Mouse (Mus musculus) lung, postnatal 25 days (tissue): ENCODE data around the gene Gm21976.

Source experiments
- DNase-seq: peaks from one replicate; pipeline ENCODE4 v3.0.0; 2022; ENCODE audit warnings: low spot score

The Gm21976 gene

GRCm38 (mm10) chr13:98279686-98280085 lies at the start of gene Gm21976:
Gene Gm21976 (plus strand): TSS chr13:98279887.
- DNase-seq: no peak

- DNase-seq: no peak
Observed at GRCm38 (mm10) chr13:98230511-98230910, 49.2 kb upstream of the Gm21976 start.

- no peak for DNase-seq
Observed at GRCm38 (mm10) chr13:98235451-98235850, 44.2 kb upstream of the Gm21976 start.

GRCm38 (mm10) chr13:98239978-98240641 lies 39.6 kb upstream of the Gm21976 start:
- DNase-seq: peak; percentile 65

- no peak for DNase-seq
Observed at GRCm38 (mm10) chr13:98241531-98242282, 38.0 kb upstream of the Gm21976 start.

- no peak for DNase-seq
Observed at GRCm38 (mm10) chr13:98244571-98245350, 34.9 kb upstream of the Gm21976 start.

- no peak for DNase-seq
Observed at GRCm38 (mm10) chr13:98245386-98245785, 34.3 kb upstream of the Gm21976 start.

GRCm38 (mm10) chr13:98249594-98249993 lies 30.1 kb upstream of the Gm21976 start:
- no peak for DNase-seq

GRCm38 (mm10) chr13:98254921-98255320 lies 24.8 kb upstream of the Gm21976 start:
- no peak for DNase-seq

- peak; percentile 97 for DNase-seq
Observed at GRCm38 (mm10) chr13:98262636-98263457, 16.8 kb upstream of the Gm21976 start, which contains the start of the genes Utp15 and Ankra2. Gene Utp15 (minus strand): TSS chr13:98263041. Gene Ankra2 (plus strand): TSS chr13:98263074.

GRCm38 (mm10) chr13:98263458-98263987 lies 16.2 kb upstream of the Gm21976 start:
- no peak for DNase-seq

GRCm38 (mm10) chr13:98264111-98264510 lies 15.6 kb upstream of the Gm21976 start:
- DNase-seq: no peak

- DNase-seq: no peak
Observed at GRCm38 (mm10) chr13:98274023-98274422, 5.7 kb upstream of the Gm21976 start.

- DNase-seq: no peak
Observed at GRCm38 (mm10) chr13:98275646-98276045, 4.0 kb upstream of the Gm21976 start.

GRCm38 (mm10) chr13:98276253-98276652 lies 3.4 kb upstream of the Gm21976 start:
- no peak for DNase-seq

- no peak for DNase-seq
Observed at GRCm38 (mm10) chr13:98277501-98277900, 2.2 kb upstream of the Gm21976 start.

GRCm38 (mm10) chr13:98280990-98281650 lies 1.4 kb downstream of the Gm21976 start:
- DNase-seq: no peak

- DNase-seq: no peak
Observed at GRCm38 (mm10) chr13:98290719-98291118, 11.0 kb downstream of the Gm21976 start.

GRCm38 (mm10) chr13:98291712-98292111 lies 12.0 kb downstream of the Gm21976 start:
- no peak for DNase-seq

GRCm38 (mm10) chr13:98296072-98296471 lies 16.4 kb downstream of the Gm21976 start:
- DNase-seq: no peak
